Mouse (Mus musculus) layer of hippocampus, postnatal 36 days (tissue): Measurements from ENCODE around the gene Kcnip1. TPM values are rescaled to one million over a fixed set of nuclear protein-coding genes. Genes with fewer than 3 reads are reported as not detected.

Experiments used
- DNase-seq, 2 experiments: peaks; one replicate each; pipeline ENCODE4 v3.0.0; 2022
- total RNA-seq, 2 experiments: library from RNA; stranded (reverse); gene quantifications; 2 replicates each; pipeline ENCODE4 v1.2.3; 2021

Kcnip1 gene
- total RNA-seq, 2 experiments from 2014 or later = 20.6 to 21.0 TPM

DNA sequence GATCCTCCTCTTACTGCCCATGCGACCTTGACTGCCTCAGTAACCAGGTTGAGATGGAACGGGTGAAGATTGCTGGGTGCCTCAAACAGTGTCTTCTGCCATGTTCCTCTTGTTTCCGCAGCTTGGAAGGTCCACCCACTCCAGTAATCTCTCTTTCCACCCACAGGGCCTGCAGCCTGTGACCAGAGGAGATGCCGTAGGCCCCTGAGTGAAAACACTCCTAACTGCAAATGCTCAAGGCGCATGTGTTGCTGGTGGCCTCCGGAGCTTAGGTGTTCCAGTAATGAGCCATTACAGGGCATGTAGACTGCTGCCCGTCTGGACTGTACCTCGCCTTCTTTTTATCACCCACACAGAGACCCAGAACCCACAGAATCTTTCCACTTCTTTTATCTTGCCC lies 55.3 kb downstream of the Kcnip1 start:
- DNase-seq = no peak

GRCm38 (mm10) chr11:33934286-33934685 lies 58.7 kb downstream of the Kcnip1 start:
- DNase-seq = no peak

DNA sequence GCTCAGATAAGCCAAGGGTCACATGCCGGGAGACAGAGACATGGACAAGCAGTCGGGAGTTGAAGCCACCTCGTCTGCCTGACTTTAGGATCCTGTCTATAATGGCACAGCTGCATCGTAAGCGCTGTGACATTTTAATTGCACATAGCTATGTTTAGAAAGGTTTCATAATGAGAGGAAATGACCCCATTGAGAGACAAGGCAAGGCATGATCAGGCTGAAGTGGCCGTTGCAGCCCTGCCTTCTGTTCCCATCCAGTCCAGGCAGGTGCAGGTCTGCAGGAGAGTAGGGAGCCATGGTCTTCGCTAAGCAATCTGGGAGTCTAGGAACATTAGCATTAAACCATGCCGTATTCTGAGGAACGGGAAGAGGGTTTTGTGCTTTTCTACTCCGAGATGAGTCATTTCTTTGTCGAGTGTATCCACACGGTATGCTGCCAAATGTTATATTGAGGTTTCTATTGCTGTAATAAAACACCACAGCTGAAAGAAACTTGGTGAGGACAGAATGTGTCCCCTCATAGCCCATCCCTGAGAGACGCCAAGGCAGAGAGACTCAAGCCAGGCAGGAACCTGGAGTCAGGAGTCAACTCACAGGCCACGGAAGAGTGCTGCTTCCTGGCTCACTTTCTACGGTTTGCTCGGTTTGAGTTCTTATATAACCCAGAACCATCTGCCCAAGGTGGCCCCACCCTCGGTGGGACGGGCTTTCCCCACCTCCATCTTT lies 60.4 kb downstream of the Kcnip1 start:
- DNase-seq = no peak

- no peak for DNase-seq
Observed at GRCm38 (mm10) chr11:33931836-33932385, 61.0 kb downstream of the Kcnip1 start.

DNA sequence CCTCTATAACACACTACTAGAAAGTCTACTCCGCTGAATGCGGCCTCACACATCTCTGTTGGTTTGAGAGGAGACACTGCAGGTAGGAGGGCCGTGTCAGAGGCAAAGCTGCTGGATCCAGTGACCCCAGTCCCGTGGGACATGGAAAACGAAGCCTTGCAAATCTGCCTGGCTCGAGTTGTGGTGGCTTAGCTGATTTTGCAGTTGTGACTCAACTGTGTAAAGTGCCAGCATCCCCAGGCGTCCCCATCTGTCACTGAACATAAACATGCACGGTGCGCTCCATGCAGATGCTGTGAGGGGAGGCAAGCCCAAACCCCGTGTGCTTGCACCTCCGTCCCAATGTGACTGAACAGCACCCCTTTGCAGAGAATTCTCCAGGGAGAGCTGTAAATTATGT lies 63.5 kb downstream of the Kcnip1 start:
- no peak for DNase-seq

DNA sequence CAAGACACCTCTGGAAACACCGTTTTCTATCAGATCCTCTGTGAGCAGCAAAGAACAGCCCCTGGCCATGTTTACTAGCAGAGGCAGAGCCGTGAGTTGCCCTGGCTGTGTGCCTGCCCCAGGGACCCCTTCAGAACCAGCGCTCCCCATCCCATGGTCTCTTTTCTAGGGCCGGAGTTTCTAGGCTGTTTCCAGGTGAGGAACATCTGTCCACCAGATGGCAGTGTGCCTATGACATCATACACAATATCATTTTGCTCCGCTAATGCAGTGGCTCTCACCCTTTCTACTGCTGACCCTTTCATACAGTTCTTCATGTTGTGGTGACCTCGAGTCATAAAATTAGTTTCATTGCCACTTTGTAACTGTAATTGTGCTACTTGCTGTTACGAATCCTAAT lies 64.3 kb downstream of the Kcnip1 start:
- no peak for DNase-seq

DNA sequence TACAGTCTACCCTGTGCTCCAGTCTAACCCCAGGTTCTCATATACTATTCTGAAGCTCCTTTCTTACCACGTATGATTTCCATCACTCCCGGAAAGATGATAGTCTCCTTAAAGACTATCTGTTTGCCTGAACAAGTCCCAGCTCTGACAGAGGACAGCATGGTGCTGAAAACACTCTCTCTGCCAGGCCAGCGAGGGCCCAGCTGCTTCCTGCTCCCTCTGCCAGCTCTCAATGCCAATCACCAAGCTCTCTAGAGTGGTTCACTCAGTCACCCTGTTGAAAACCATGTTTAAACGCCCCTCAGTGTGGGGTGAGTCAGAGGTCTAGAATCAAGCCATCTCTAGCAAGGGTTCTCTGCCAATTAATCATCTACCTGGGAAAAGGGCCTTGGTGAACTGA lies 65.1 kb downstream of the Kcnip1 start:
- DNase-seq = peak in 1 of 2 experiments; percentile 48

- no peak for DNase-seq
Observed at GRCm38 (mm10) chr11:33927321-33927720, 65.6 kb downstream of the Kcnip1 start.

DNA sequence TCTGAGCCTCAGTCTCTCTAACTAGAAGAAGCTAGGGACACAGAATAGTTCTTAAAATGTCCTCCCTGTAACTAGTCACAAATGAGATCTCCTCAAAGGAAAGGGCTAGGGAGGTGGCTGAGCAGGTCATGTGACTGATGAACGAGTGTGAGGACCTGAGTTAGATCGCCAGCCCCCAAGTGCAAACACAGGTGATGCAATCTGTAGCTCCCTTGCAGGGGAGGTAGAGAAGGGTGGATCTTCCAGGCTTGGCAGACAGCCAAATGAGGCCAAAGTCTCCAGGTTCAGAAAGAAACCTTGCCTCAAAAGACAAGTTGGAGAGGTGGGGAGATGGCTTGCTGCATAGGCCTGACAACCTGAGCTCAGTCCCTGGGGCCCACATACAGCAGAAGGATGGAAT lies 66.4 kb downstream of the Kcnip1 start:
- DNase-seq = no peak

DNA sequence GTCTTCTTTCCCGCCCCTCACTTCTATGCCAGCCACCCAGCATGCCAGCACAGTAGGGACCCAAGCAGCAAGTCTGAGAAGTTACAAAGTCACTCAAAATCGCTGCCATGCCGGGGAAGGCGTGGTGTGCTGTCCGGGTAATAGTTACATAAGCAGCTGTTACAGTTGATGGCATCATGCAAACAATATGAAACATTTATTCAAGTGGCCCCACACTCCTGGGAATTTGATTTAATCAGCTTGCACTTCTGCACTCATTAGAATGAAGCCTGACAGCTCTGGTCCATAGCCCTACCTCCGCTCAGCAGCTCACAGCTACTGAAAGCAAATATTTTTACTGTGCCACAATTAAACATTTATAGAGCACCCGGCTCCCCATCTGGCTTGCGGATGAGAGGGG lies 67.2 kb downstream of the Kcnip1 start:
- no peak for DNase-seq

GRCm38 (mm10) chr11:33923031-33923430 lies 69.9 kb downstream of the Kcnip1 start:
- DNase-seq = no peak

- DNase-seq = no peak
Observed at GRCm38 (mm10) chr11:33921451-33921850, 71.5 kb downstream of the Kcnip1 start.

- DNase-seq = no peak
Observed at GRCm38 (mm10) chr11:33919826-33920225, 73.1 kb downstream of the Kcnip1 start.

GRCm38 (mm10) chr11:33918424-33918823 lies 74.5 kb downstream of the Kcnip1 start:
- DNase-seq = no peak

DNA sequence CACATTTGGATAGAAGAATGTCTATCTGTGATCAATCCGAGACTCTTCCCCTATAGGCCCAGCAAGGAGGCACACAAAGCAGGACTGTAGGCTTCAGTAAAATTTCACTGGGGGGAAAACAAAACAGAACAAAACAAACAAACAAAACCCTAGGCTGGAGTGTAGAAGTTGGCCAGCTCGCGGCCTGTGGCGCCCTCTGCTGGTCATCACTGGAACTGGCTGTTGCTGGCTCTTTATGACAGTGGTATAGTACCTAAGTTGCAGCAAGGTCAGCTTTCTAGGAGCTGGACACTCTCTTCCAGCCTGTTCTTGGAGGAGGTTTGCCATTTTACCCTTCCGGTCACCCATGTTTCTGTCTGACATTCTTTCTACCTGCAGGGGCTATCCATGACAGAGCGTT lies 75.4 kb downstream of the Kcnip1 start:
- peak; percentile 56 to 71 for DNase-seq

GRCm38 (mm10) chr11:33914216-33914615 lies 78.7 kb downstream of the Kcnip1 start:
- no peak for DNase-seq

DNA sequence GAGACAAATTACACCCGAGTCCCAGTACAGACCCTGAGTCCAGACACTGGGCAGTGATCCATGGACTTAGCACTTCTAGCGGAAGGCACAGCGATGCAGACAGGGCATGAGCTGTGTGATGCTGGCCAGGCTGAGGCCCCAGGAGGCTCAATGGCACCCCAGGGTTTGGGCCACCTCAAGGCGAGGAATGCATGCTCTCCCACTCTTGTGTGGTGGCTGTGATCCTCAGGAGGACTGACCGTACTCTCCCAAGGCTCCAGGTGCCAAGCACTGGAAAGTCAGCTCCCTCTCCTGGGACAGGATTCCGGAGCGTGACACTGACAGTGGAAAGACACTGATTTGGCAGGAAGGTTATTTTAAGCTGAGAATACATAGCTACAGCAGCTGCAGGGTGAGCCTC lies 79.9 kb downstream of the Kcnip1 start:
- DNase-seq = no peak

DNA sequence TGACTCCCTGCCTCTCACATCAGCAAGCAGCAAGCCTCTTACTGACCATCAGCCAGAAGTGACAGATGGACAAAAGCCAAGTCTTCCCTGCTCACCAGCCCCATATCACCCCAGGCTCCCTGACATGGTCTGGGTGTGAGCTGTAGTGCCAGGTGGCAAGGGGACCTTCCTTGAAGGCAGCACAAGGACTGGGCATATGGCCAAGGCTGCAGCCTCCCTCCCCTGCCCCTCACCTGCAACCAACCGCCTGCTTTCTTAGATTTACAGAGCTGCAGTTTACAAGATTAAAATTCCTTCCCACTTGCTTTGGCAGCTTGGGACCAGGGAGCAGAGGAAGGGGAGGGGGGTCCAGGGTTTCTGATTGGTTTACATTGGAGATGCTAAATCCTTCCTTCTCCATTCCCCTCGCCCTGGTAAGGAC lies 80.8 kb downstream of the Kcnip1 start:
- DNase-seq = no peak

DNA sequence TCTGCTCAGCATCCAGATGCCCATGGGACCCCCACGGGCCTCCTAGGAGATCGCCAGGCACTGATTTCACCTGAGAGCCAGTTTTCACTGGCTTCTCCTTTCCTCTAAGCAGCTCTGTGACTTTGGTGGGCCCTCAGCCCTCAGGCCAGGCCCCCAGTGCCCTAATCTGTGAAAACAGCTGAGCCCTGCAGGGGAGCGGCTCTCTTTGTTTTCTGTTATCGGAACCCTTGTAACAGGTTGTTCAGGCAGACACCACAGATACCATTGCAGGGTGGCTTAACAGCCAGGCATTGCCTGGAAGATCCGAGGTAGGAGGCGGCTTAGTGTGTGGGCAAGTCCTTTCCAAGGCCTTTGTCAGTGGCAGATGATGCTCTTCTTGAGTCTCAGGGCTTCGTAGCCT lies 82.0 kb downstream of the Kcnip1 start:
- no peak for DNase-seq

DNA sequence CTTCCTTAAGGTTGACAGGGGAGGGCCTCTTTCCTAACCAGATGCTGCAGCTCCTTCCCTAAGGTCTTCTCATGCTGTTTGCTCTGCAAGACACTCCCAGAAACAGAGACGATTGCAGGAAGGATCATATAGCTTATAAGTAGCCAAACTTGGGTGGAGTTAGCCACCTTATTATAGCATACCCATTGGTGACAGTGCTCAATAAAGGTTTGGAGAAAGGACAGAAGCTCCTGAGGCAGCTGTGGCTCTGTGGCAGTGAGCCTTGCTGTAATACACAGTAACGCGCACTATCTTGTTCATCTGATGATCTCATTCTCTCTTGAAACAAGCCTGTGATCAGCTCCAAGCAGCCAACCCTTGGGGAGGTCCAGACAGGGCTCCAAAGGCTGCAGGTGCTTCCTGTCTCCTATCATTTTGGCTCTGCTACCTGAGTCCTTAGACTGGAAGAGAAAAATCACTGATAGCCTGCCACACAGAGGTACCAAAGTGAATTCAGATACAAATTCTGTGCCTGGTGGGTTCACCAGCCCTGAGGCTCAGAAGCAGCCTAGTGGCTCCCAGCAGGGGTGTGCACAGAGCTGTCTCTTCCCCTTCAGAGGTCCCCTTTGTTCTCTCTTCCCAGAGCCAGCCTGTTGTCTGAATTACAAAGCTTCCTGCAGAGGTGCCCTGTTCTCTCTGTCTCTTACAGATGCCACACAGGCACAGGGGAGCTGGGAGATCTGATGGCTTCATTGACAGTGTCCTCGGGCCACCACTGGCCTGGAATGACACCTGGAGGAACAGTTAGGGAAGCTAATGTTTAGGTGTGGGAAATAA lies 84.4 kb downstream of the Kcnip1 start:
- DNase-seq = no peak

DNA sequence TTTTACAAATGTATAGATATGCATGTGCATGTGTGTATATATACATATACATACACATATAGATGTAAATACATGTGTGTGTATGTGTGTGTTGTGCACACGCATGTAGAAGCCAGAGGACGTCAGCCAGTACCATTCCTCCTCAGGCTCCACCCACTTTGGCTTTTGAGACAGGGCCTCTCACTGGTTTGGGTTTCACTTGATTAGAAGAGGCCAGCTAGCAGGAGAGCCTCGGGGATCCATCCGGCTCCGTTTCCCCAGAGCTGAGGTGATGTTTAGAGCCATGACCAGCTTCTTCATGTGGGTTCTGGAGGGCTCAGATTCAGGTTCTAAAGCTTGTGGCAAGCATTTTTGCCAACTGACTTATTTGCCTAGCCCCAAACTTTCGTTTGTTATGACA lies 89.5 kb downstream of the Kcnip1 start:
- DNase-seq = no peak

DNA sequence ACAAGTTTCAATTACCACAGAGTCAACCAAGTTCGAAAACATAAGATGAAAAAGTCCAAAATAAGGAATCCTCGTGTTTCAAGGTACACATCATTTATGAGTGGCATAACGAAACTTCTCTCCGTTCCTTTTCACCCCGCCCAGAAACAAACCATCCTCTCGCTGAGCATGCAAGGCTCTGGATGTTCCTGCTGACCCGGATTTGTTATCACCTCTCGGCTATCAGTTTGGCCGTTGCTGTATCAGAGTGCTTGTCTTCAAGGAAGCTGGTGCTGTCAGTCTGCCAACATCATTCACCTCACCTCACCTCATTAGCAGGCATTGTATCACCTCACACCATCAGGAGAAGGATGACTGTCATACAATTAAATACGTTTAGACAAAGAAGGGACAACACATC lies 90.6 kb downstream of the Kcnip1 start:
- no peak for DNase-seq

DNA sequence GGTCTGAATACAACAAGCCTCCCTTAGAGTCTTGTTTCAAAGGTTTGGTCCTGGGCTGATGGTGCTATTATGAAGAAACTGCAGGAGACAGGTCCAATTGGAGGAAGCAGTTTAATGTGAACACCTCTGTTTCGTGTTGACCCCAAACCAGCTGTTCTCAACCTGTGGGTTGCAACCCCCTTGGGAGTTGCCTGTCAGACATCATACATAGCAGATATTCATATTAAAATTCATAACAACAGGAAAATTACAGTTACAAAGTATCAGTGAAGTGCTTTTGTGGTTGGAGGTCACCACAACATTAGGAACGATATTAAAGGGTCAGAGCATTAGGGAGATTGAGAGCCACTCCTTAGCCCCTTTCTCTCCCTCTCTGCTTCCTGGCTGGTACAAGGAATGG lies 91.2 kb downstream of the Kcnip1 start:
- DNase-seq = no peak

GRCm38 (mm10) chr11:33891084-33891483 lies 101.9 kb downstream of the Kcnip1 start:
- DNase-seq = no peak
